Mouse (Mus musculus): ENCODE results near the gene Gm6525.

GRCm38 (mm10) chr3:84172406-84172805, 1.5 kb upstream of the Gm6525 start:
- TF ChIP-seq EP300 (IDR thresholded peaks at IDR 0.05; ENCODE audit: low read depth) (no peak), CTCF (IDR thresholded peaks at IDR 0.05; ENCODE audit: low read depth) (no peak)

Measured in liver, embryonic 14.5 days (tissue).